Mouse (Mus musculus) skeletal muscle tissue, adult 2 months (tissue): ENCODE data around the gene Utp4.
"Not testable (repeated sequence)": the region's sequence is repeated elsewhere in the genome, so short reads cannot be mapped to it uniquely, and the experiment has no call there.

Source experiments
- DNase-seq: peaks from one replicate; pipeline ENCODE4 v3.0.0-alpha.2; 2012; ENCODE audit warnings: low read depth, low spot score

The Utp4 gene

DNA sequence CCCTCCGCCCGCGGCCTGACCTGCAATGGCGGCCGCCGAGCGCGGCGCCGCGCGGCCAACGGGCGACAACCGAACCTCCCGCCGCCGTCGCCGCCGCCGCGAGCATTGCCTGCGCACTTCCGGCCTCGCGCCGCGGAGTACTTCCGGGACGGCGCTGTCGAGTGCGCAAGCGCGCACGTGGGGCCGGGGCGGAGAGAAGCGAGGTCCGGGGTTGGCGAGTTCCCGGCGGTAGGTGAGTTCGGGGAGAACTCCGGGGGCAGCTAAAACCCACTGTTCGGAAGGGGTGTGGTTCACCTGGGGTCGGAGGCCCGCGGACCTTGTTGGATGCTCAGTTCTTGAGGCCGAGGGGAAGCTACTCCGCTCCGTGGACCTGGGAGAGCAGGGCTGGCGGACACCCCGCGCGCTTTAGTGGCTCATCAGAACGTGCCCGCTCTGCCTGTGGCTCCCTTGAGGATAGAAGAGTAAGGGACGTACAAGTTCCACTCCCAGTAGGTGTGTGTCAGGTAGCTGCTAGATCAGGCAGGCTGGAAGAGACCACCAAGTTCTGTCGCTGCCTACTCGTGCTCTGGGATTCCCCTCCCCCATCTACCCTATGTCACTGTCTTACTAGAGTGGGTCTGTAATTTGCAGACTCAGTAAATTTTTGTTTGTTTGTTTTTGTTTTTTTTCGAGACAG lies at the start of gene Utp4:
Gene Utp4, plus strand, starts transcription at position 156 of the 676 bp plus-strand sequence.
- peak; percentile 77 for DNase-seq

DNA sequence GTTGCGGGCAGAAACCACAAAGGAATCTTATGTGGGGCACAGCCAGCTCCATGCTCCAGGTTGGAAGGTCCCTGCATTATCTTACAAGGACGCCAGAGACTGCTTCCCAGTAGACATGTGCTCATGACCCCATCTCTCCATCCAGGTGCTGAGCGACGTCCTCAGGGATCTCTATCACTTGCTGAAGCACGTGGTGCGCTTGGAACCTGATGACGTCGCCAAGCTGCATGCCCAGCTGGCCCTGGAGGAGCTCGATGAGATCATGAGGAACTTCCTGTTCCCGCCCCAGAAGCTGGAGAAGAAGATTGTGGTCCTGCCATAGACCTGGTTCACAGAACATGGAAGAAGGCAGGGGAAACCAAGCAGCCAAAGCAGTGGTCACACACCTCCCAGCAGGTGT lies 43.4 kb upstream of the Utp4 start:
- DNase-seq, result no peak

DNA sequence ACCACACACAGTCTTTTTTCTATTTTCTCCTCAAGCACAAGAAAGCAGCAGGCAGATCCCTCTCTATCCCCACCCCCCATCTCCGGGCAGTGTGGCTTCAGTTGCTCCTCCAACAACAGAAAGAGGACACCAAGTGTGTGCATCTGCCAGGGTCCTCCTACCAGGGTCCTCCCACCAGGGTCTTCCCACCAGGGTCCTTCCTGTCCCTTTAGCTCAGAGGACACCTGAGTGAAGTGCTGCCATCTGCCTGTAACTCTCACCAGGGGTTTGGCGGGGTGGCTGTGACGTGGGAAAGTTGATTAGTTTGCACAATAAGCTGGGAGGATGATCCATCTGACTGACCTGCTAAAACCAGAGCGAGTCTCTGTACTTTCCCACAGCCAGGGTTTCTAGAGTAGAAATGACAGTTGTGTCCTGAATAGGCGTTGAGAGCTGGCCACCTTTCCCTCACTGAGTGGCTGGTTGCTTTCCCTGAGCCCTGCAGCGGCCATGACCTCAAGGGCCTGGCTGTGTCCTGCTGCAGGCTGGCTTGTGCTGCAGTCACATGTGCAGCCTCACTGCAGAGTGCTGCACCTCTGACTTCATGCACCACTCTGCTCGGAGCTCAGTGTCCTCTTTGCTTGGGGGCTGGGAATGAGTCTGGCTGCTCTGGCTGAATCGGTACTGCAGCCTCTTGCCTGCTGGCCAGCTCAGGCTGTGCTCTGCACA lies 38.7 kb upstream of the Utp4 start:
- no peak for DNase-seq

DNA sequence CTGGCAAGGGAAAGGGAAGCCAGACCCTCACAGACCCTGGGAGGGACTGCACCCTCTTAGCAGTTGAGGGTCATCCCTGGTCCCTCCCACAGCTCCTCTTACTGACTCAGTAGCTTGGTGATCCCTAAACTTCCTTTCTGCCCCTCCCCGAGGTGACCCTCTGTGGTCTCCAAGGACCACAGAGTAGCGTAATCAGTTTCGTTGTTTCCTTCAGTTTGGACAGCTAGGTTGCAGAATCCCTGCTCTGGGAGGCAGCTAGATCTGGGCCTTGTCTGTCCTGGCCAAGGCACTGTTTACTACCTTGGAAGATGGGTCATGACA lies 38.2 kb upstream of the Utp4 start:
- DNase-seq, result no peak

DNA sequence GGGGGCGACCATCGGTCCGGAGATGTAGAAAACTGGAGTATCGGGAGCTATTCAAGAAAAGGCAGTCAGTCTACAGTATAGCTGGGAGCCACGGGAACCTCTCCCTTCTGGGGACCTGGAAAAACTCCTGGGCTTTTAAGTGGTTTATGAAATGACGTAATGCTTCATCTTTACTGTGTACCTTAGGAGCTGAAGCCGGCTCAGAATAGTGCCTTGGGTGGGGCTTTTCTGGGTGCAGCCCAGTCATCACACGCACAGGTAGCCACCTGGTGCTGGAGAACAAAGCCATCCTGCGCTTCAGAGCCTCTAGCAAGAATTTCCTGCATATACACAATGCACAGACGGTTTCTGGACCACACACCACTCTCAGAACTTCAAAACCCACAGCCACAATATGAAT lies 30.6 kb upstream of the Utp4 start:
- DNase-seq, result no peak

DNA sequence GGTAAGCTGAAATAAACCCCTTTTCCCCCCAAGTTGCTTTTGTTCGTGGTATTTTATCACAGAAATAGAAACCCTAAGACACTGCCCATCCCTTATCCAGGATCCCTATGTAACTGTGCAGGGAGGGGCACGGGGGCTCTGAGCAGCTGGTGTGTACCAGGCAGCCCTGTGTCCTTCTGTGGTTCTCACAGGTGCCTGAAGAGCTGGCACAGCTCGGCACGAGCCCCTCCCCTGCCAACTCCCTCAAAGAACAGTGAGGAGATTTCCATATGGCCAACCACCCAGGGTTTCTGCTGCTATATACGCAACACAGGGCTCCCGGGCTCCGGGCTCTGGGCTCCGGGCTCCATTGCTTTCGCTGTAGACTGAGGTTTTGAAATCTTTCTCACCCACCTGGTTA lies 28.1 kb upstream of the Utp4 start:
- no peak for DNase-seq

DNA sequence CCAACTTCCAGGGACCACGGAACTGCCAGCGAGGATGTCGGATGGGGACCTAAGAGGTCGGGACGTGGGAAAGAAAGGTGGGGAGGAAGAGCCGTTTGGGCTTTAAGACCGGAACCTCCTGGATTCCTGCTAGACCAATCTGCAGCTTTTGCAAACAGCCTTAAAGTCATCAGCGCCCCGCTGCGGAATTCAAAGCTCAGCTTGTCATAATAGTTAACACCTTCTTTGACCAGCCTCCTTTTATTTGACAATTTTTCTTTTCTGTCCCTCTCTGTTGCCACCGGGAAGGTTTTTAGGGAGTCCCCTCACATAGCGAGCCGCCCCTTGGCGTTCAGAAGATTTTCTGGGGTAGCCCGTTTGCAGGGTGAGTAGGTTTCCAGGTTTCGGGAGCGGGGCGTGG lies 23.4 kb upstream of the Utp4 start, which contains the start of gene Has3:
Gene Has3, plus strand, starts transcription at position 192 of the 400 bp plus-strand sequence.
- DNase-seq, result no peak

DNA sequence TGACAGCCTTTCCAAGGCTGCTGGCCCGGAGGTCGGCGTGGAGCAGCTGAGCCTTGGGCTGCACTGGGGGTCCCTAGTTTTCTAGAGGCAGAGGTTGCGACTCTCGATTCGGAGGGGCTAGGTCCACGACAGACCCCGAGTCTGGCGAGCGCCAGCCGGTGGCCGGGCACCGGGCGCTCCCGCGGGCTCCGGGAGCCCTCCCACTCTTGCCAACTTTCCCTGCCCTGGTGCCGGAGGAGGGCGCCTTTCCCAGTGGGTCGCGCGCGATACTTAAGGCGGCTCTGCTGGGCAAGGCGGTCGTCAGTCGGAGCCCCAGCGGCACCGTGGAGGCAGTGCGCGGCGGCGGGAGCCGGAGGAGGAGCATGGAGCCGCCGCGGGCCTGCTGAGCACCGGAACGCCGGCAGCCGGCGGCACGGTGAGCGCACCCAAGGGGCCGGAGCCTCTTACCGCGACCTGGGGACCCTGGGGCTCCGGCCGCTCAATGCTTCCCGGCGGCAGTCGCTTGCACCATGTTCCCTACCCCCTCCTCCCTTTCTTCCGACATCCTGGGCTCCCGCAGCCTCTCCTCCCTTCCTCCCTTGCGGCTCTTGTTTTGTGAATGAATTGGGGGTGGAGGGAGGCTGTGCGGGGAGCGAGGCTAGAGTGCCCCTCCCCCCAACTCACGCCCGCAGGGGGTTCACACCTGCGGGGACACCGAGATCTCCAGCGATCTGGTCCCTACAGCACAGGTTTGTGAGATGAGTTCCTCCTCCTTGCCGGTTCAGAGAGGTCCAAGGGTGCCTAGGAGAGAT lies 22.7 kb upstream of the Utp4 start:
- DNase-seq, result no peak

DNA sequence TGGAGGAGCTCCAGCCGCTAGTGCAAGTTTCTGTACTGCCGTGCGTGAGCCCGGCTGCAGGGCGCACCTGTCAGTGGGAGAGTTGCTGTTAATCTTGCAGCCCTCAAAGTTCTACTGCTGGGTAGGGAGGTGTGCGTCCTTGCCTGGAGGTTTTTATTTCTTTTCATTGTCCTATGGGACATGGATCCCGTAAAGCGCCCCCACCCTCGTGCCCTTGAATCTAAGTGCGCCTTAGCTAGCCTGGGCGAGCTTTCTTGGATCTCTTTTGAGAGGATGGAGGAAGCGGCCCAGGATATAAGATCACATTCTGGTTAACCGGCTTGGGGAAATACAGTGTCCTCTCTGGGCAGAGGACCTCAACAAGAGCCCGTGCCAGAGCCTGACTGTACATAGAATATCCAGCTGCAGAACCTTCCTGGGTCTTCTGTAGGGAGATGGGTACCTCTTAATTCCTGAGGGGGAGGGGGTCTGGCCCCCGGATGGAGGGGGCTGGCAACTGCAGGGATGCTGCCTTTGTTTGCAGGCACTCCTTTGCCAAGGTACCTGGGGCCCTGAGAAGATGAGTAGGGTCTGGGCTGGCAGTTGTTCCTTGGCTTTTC lies 22.0 kb upstream of the Utp4 start:
- no peak for DNase-seq

DNA sequence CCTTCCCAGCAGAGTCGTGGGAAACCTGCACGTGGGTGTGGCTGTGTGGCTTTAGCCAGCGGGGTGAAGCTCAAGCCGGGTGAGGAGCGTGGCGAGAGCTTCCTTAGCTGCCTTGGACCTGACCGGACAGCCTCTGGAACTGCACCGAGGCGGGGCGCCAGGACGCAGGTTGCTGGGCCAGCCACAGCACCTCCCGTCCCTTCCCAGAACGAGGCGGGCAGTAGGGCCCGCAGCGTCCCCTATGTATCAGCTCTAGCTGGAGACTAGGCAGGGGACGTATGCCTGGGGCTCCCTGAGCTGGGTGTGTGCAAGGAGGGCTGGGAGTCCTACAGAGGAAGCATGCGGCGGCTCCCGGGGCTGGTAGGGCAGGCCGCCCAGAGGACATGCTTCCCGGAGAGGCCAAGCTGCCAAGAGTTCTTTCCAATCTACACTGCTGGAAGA lies 21.5 kb upstream of the Utp4 start:
- peak; percentile 25 for DNase-seq

DNA sequence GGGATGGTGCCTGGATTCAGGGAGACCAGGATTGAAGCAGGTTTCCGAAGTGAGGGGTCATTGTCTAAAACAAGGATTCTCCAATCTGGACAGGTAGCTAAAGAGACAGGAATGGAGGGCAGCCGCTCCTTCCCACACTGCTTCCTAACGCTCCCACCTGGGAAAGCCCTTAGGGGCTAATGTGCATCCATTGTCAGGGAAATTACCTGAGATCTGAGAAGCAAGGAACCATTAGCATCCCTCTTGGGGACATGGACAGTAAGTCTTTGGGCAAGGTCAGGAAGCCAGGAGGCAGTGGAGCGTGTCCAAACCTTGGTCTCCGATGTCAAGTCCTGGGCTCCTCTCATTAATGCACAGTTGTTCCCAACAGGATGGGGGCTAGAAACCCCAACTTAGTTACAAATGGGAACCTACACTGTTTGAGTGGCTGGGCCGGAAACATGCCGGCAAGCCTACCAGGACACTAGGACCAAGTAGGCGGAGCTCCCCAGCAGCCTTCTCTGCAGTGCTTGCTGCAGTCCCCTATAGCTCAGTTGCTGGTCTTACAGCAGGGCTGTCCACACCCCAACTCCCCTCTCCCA lies 20.9 kb upstream of the Utp4 start:
- DNase-seq, result no peak

DNA sequence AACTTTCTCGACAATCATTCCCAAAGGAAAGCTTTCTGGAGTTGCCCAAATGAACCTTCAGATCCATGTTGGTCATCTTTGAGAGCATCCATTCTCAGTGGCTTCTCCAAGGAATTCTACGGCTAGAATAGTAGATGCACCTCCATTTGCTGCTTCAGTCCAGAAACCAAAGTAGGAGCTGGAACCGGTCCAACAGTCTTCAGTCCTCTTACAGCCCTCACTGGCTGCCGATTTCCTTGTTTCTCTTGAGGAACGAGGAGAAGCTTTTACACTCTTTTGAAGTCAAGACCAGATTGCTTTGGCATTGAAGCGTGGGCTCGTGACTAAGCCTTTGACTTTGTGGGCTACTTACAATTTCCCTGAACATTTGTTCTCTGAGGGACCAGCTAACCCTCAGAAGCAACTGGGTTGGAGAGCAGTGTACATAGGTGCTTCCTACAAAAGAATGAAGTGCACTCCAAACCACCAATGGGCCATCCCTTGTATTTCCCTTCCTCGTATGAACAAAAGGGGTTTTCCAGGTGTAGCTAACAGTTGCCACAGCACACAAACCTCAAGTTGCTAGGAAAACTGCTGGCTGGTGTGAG lies 13.2 kb upstream of the Utp4 start:
- DNase-seq, result no peak

DNA sequence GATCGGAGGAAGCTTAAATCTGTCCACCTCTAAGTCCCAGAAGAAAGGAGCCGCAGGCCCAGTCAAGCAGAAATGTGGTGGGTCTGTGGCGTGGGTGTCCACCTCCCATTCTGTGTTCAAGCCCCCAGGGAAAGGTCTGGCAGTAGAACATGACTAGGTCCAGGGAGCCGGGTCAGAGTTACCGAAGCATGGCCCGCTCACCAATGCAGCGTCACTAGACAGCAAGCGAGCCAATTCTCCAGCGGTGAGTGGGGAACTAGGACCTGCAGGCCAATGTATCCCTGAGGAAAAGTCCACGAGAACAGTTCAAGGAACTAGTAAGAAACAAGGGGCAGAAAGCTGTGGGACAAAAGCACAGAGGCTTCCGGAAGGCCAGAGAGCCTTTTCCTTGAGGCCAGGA lies 9.3 kb upstream of the Utp4 start:
- not testable (repeated sequence) for DNase-seq

DNA sequence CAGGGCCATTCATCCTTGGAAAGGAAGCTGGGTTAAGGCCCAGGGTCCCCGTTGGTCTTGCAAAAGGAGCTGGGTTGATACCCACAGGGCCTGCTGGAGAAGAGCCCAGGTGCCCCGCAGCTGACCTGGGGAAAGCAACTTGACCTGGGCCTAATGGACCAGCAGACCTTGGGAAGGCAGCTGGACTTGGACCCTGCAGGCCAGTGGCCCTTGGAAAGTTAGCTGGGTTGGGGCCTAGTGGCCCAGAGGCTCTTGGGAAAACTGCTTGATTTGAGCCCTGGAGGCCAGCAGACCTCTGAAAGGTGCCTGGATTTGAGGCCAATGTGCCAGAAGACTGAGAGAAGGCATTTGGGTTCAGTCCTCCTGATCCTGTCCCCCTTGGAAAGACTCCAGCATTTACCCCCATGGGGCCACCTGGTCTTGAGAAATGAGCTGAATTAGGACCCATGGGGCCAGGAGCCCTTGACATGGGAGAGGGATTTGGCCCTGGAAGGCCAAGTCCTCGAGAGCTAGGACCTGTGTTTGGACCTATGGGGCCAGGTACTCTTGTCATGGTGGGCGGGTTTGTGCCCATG lies 8.5 kb upstream of the Utp4 start:
- DNase-seq, result not testable (repeated sequence)

DNA sequence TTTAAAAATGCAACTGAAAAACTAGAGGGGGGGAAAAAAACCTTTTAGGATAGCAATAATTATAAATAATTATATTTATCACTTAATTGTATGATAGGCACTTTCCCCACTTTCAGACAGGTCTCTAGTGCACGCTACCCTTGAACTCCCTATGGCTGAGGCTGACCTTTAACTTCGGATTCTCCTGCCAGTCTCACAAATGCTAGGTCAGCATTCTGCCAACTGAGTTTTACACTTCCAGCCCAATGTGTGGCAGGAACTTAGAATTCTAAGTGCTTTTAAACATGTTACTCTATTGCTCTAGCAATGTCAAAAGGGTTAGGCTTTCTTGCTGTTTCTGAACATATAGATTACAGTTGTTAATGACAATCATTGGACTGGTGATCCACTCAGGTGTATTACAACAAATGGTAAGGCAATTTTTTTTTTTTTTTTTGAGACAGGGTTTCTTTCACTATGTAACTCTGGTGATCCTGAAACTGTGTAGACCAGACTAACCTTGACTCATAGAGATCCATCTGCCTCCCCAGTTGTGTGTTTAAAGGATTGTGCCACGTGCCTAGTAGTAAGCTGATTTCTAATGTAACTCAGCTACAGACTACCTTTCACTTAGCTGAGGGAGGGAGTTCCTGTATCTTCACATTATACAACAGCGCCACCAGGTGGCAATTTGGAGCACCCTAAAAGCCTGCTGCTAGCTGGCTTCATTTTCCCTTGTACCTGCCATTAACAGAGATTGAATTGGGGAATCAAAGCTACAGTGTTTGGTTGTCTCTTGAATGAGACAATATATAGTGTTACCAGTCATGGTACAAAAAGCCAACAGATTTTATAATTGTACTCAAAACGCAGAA lies 5.9 kb upstream of the Utp4 start:
- DNase-seq, result peak; percentile 78

DNA sequence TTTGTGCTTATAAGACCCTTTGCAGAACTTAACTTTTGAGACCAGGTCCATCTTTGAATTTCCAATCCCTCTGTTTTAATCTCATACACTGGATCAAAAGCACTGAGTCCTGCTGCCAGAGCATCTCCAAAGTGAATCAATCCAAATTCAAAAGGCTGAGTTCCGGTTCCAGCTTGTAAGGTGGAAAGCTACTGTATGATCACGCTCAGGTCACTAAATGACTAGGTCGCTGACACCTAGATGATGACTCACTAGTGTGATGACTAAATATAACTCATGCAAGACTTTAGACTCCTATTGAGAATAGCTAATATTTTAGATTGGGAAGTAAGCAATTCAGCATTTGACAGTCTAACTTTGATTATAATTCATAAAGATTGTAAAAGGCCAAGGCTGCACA lies 4.6 kb upstream of the Utp4 start:
- no peak for DNase-seq

DNA sequence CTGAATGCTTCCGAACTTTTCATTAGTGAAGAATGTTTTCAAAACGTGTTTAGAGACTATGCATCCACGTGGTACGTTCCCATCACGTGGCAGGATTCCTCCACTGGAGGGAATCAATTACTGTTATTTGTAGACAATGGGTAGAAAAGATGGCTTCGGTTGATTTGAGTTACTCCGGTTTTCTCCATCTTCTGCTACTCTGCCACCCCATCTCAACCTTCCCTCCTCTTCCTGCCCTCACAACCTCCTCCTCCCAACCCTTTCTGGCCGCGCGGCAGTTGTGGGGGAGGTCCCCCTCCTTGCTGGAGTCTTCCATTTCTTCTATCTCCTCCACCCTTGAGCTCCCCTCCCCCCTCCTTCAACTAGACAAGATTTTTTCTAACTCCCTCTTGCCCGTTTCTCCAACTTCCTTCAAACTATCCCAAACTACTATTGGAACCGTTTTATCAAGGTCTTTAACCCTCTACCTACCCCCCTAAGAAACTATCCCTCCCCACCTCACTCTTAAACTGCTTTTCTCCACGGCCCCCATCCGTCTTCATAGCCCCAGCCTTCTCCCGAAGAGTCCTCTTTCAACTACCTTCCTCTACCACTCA lies 1.1 kb upstream of the Utp4 start:
- DNase-seq, result no peak

DNA sequence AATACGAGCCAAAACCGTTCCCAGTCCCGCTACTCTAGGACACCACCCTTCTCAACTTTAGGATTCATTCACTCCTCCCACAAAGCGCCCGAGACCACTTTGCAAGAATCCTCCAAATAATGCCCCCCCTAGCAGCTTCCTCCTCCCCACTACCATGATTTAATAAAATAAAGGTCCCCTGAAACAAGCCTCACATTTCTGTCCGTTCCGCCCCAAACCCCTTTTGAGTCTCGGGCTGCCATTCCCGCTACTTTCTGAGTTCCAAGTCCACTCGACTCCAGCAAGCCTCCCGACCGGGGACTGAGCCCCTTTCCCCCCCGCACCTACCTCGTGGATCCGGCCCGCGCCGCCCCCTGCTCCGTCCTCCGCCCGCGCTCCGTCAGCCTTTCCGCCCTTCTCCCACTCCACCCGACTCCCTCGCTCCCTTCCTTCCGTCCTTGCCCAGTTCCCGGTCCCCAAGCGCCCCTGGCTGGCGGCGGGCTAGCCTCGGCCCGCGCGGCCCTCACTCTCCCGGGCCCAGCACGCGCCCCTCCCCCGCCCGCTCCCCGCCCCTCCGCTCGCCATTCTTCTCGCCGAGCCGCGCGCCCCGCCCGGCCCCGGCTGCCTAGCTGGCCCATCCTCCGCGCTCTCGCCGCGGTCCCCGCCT lies 507 bp upstream of the Utp4 start:
- no peak for DNase-seq

DNA sequence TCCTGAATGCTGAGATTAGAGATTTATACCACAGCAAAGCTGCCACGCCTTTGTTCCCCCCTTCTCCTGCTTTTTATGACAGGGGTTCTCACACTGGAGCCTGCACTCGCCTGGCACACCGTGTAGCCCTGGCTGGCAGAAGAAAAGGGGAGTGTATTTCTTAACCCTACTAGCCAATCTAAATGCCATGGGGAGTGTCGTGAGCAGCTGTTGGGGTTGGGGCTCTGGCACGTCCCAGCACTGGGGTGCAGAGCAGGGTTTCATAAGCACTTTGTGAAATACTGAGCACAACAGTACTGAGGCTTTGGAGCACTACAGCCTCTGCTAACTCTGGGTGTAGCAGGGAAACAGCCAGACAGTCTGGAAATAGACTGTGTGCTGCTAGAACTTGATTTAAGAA lies 6.0 kb downstream of the Utp4 start:
- no peak for DNase-seq
